In genomic region chr4:137794178-137794900, GRCm38 (mm10) we compare ENCODE assay signal across 15 mouse cellular contexts. TPM values are rescaled to one million over a fixed set of nuclear protein-coding genes. Genes with fewer than 3 reads are reported as not detected.
A peak's percentile ranks its signal among the peaks of the same experiment; 100 is the strongest.
DNase-seq lines count a peak whose midpoint lies in the region; ATAC-seq and TF ChIP-seq lines count a peak whose summit lies in the region.
"Had no signal": no experiment of that assay in that cellular context is flagged by ENCODE, and none has a peak within 500 bp of the region (broad histone marks: within the 10 kb centered on the region; RNA-seq: fewer than 3 reads in every experiment).

No protein-coding gene starts in this region.

- H3K9me3 ChIP-seq in hindbrain, embryonic 11.5 days (ENCODE audit: control insufficient read depth, low read length): no peaks in the 10 kb centered on the region
- H3K9me3 ChIP-seq in hindbrain, postnatal 0 days (ENCODE audit: low read length): no peaks in the 10 kb centered on the region
- no peaks in the 10 kb centered on the region for H3K9me3 ChIP-seq in E14TG2a.4 (ENCODE audit: low read length)
- no peaks in the 10 kb centered on the region for H3K9me3 ChIP-seq in embryonic facial prominence, embryonic 15.5 days (replicated peaks)
- H3K9me3 ChIP-seq in liver, embryonic 14.5 days (ENCODE audit: control insufficient read depth, low read length): no peaks in the 10 kb centered on the region
- H3K9me3 ChIP-seq: heart, embryonic 12.5 days; midbrain, embryonic 15.5 days had no signal

- H3K27me3 ChIP-seq in hindbrain, embryonic 11.5 days (ENCODE audit: control insufficient read depth, insufficient read depth, low read length): 0 out of 2 replicates have a peak, but pooled peaks cover 2% of the 10 kb centered on the region
- no peaks in the 10 kb centered on the region for H3K27me3 ChIP-seq in hindbrain, postnatal 0 days (ENCODE audit: insufficient read depth, low read length)
- H3K27me3 ChIP-seq in E14TG2a.4 (ENCODE audit: insufficient read depth, low read length): peaks cover 5% of the 10 kb centered on the region
- H3K27me3 ChIP-seq in embryonic facial prominence, embryonic 15.5 days: peaks cover 8% of the 10 kb centered on the region
- H3K27me3 ChIP-seq in liver, embryonic 14.5 days (ENCODE audit: control insufficient read depth, insufficient read depth, low read length): peaks cover 33% of the 10 kb centered on the region

- 85% methylated on average over 13 of the region's 13 CpGs for WGBS in hindbrain, embryonic 11.5 days
- 84% methylated on average over 13 of the region's 13 CpGs for WGBS in hindbrain, postnatal 0 days
- WGBS in embryonic facial prominence, embryonic 15.5 days: 74% methylated on average over 13 of the region's 13 CpGs
- 59% methylated on average over 13 of the region's 13 CpGs for WGBS in liver, embryonic 14.5 days (ENCODE audit: insufficient replicate concordance)

- intact Hi-C loops in left cerebral cortex, adult 2 months (cut with DNase I): no loop called here

- H3K4me3 ChIP-seq in hindbrain, embryonic 11.5 days (ENCODE audit: low read depth, low read length): no peak overlapping the region
- H3K4me3 ChIP-seq in hindbrain, postnatal 0 days (ENCODE audit: low read length): no peak overlapping the region
- H3K4me3 ChIP-seq in E14TG2a.4 (replicated peaks; ENCODE audit: low read length): peak overlapping the region; percentile 89; the same call in 1 of the 2 replicates
- 0 out of 2 replicates have a peak overlapping the region, but pooled peaks have one; percentile 50 for H3K4me3 ChIP-seq in embryonic facial prominence, embryonic 15.5 days (replicated peaks)
- H3K4me3 ChIP-seq in liver, embryonic 14.5 days (ENCODE audit: insufficient read depth in 1 of 2, low read depth in 2 of 2, low read length in 2 of 2): no peak overlapping the region
- no peak overlapping the region for H3K4me3 ChIP-seq in left cerebral cortex, adult 2 months
- H3K4me3 ChIP-seq: erythroblast, embryonic 14.5 days; heart, embryonic 12.5 days; midbrain, embryonic 15.5 days had no signal

- H3K4me2 ChIP-seq in hindbrain, embryonic 11.5 days (replicated peaks; ENCODE audit: low read depth, low read length): 0 out of 2 replicates have a peak overlapping the region, but pooled peaks have one; percentile 6
- no peak overlapping the region for H3K4me2 ChIP-seq in hindbrain, postnatal 0 days (ENCODE audit: low read depth, low read length)
- peak overlapping the region; percentile 92 for H3K4me2 ChIP-seq in embryonic facial prominence, embryonic 15.5 days (replicated peaks)
- H3K4me2 ChIP-seq in liver, embryonic 14.5 days (ENCODE audit: low read depth): no peak overlapping the region
- H3K4me2 ChIP-seq: heart, embryonic 12.5 days; midbrain, embryonic 15.5 days had no signal

- no peaks in the 10 kb centered on the region for H3K36me3 ChIP-seq in hindbrain, embryonic 11.5 days (ENCODE audit: control insufficient read depth, insufficient read depth, low read length)
- no peaks in the 10 kb centered on the region for H3K36me3 ChIP-seq in hindbrain, postnatal 0 days (ENCODE audit: insufficient read depth, low read length)
- H3K36me3 ChIP-seq in E14TG2a.4 (ENCODE audit: insufficient read depth, low read length): peaks cover 41% of the 10 kb centered on the region
- H3K36me3 ChIP-seq in embryonic facial prominence, embryonic 15.5 days: no peaks in the 10 kb centered on the region
- H3K36me3 ChIP-seq in liver, embryonic 14.5 days (replicated peaks; ENCODE audit: control insufficient read depth, insufficient read depth, low read depth): no peaks in the 10 kb centered on the region
- H3K36me3 ChIP-seq: heart, embryonic 12.5 days; midbrain, embryonic 15.5 days had no signal

- no peak overlapping the region for H3K27ac ChIP-seq in hindbrain, embryonic 11.5 days (ENCODE audit: low read depth, low read length)
- no peak overlapping the region for H3K27ac ChIP-seq in hindbrain, postnatal 0 days
- H3K27ac ChIP-seq in embryonic facial prominence, embryonic 15.5 days (replicated peaks): peak overlapping the region; percentile 85
- no peak overlapping the region for H3K27ac ChIP-seq in liver, embryonic 14.5 days
- no peak overlapping the region for H3K27ac ChIP-seq in left cerebral cortex, adult 2 months
- H3K27ac ChIP-seq: macrophage; midbrain, embryonic 15.5 days had no signal

- TF ChIP-seq EP300 in liver, embryonic 14.5 days (IDR thresholded peaks at IDR 0.05; ENCODE audit: low read depth): no peak

- no peak overlapping the region for H3K9ac ChIP-seq in hindbrain, embryonic 11.5 days (ENCODE audit: low read depth, low read length)
- no peak overlapping the region for H3K9ac ChIP-seq in hindbrain, postnatal 0 days (replicated peaks; ENCODE audit: low read length)
- no peak overlapping the region for H3K9ac ChIP-seq in embryonic facial prominence, embryonic 15.5 days
- no peak overlapping the region for H3K9ac ChIP-seq in liver, embryonic 14.5 days (replicated peaks)
- H3K9ac ChIP-seq: heart, embryonic 12.5 days; midbrain, embryonic 15.5 days had no signal

- peaks cover 2% of the 10 kb centered on the region; the same call in 1 of the 2 replicates for H3K4me1 ChIP-seq in hindbrain, embryonic 11.5 days (replicated peaks; ENCODE audit: control insufficient read depth, insufficient read depth, low read length)
- H3K4me1 ChIP-seq in hindbrain, postnatal 0 days (ENCODE audit: insufficient read depth, low read length): peaks cover 6% of the 10 kb centered on the region
- H3K4me1 ChIP-seq in E14TG2a.4 (replicated peaks; ENCODE audit: low read depth, low read length): peaks cover 92% of the 10 kb centered on the region
- peaks cover 40% of the 10 kb centered on the region for H3K4me1 ChIP-seq in embryonic facial prominence, embryonic 15.5 days
- H3K4me1 ChIP-seq in liver, embryonic 14.5 days (replicated peaks; ENCODE audit: control insufficient read depth in 2 of 2, insufficient read depth in 2 of 2, low read length in 1 of 2): no peaks in the 10 kb centered on the region

- DNase-seq in hindbrain, embryonic 11.5 days (ENCODE audit: low spot score): no peak
- no peak for DNase-seq in hindbrain, postnatal 0 days (ENCODE audit: low spot score)
- DNase-seq in liver, embryonic 14.5 days (ENCODE audit: low read depth in 3 of 3, low spot score in 3 of 3): no peak
- DNase-seq in thymus, postnatal 25 days: no peak
- DNase-seq in left cerebral cortex, adult 2 months (ENCODE audit: extremely low spot score in 1 of 2, low spot score in 2 of 2): no peak
- DNase-seq: adrenal gland, postnatal 10 days; cerebellum, adult 2 months; heart, postnatal 4 days; right cerebral cortex, postnatal 25 days had no signal

- ATAC-seq in hindbrain, embryonic 11.5 days (ENCODE audit: low FRiP score): no peak
- no peak for ATAC-seq in hindbrain, postnatal 0 days
- no peak for ATAC-seq in embryonic facial prominence, embryonic 15.5 days (ENCODE audit: insufficient number of reproducible peaks, low FRiP score, low TSS enrichment, low read depth)
- ATAC-seq in liver, embryonic 14.5 days (ENCODE audit: insufficient read depth): peak; percentile 47
- ATAC-seq: midbrain, embryonic 15.5 days had no signal

- no peak for TF ChIP-seq CTCF in hindbrain, postnatal 0 days (IDR thresholded peaks at IDR 0.05; ENCODE audit: low read depth)
- TF ChIP-seq CTCF in E14TG2a.4 (conservative IDR thresholded peaks at IDR 0.05; ENCODE audit: low read length): no peak
- no peak for TF ChIP-seq CTCF in liver, embryonic 14.5 days (IDR thresholded peaks at IDR 0.05; ENCODE audit: low read depth)
- TF ChIP-seq CTCF in left cerebral cortex, adult 2 months (IDR thresholded peaks at IDR 0.05): no peak

RNA-seq across cellular contexts. Expression of gene Alpl, which starts 1.8 kb away (rescaled TPM):
- polyA plus RNA-seq in hindbrain, embryonic 11.5 days (2014; fragmentation: Nextera tagmentation; extraction: Ambion mirVana): 17.4 and 21.2 TPM in 2 replicates
- 15.3 and 22.4 TPM in 2 replicates for total RNA-seq in hindbrain, postnatal 0 days (2014; rRNA removed)
- 16.6 and 17.5 TPM in 2 replicates for polyA plus RNA-seq in hindbrain, postnatal 0 days (2015; fragmentation: Nextera tagmentation; extraction: Ambion mirVana)
- polyA plus RNA-seq in embryonic facial prominence, embryonic 15.5 days (2015; fragmentation: Nextera tagmentation; extraction: Ambion mirVana): 155 and 160 TPM in 2 replicates
- polyA plus RNA-seq in liver, embryonic 14.5 days (2012; rRNA removed): 4.6 and 5.1 TPM in 2 replicates
- 5.1 and 6.1 TPM in 2 replicates for polyA plus RNA-seq in liver, embryonic 14.5 days (2014; fragmentation: Nextera tagmentation; extraction: Ambion mirVana)
- total RNA-seq in left cerebral cortex, adult 2 months (2021): 1 to 10 TPM; 5.1 to 8.5 TPM
- polyA plus RNA-seq: macrophage had no signal

Comparison
In these comparisons a context has a peak if more than half of its experiments do, and no peak if none do; other contexts are left out.
1. H3K4me2 ChIP-seq: peak in hindbrain, embryonic 11.5 days (single experiment) and embryonic facial prominence, embryonic 15.5 days (single experiment); none in hindbrain, postnatal 0 days (single experiment) and liver, embryonic 14.5 days (single experiment).
2. H3K4me3 ChIP-seq: peak in E14TG2a.4 (single experiment) and embryonic facial prominence, embryonic 15.5 days (single experiment); none in hindbrain, embryonic 11.5 days (single experiment), hindbrain, postnatal 0 days (single experiment), liver, embryonic 14.5 days (0 of 2) and left cerebral cortex, adult 2 months (single experiment).